Mouse (Mus musculus): ENCODE results near the gene Sec61a2. TPM values are rescaled to one million over a fixed set of nuclear protein-coding genes. Genes with fewer than 3 reads are reported as not detected.
A peak's percentile ranks its signal among the peaks of the same experiment; 100 is the strongest.

The Sec61a2 gene
- total RNA-seq, 2 experiments from 2014 or later: 118 to 119 TPM

- intact Hi-C loops (cut with DNase I): no loop called here
- peak in 1 of 2 experiments; percentile 33 for DNase-seq (ENCODE audit: extremely low spot score in 1 of 2, low spot score in 2 of 2)
Measured at GRCm38 (mm10) chr2:5900145-5900544, 4.9 kb upstream of the Sec61a2 start.

DNA sequence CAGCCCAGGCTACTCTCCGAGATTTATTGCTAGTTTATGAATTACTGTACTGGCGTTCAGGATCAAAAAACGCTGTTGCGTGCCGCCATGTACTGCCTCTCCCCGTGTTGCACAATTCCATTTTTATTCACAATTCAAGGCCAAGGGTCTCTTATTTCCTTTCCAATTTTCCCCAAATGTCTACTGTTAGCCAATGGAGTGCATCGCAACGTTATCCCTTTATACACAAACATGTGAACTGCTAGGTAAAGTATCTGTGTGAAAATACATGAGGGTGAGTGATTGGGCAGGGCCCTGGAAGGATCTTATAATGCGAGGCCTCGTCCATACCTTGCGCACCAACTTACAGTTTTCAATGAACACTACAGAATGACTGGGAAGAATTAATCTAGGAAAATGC is 936 bp downstream of the Sec61a2 start:
- intact Hi-C loops (cut with DNase I): no loop called here

DNA sequence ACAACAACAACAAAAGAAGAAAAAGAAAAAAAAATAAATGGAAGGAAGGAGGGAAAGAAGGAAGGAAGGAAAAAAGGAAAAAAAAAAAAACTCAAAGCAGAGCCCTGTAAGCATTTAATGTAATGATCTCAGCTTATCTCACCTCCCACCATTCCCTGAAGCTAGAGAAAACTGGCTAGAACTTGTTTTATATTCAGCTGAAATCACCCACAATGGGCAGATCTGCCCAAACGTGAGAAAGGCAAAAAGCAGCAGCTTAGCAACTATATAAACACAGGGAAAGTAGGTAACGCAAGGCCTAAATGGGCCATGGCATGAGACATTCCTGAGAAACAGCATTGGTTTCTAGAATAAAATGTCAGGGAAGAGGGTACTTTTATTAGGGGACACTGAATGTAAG is 5.8 kb downstream of the Sec61a2 start:
- intact Hi-C loops (cut with DNase I): no loop called here
- DNase-seq (ENCODE audit: extremely low spot score in 1 of 2, low spot score in 2 of 2): no peak

More for the DNA sequence above, 936 bp downstream of the Sec61a2 start:
- DNase-seq (ENCODE audit: extremely low spot score in 1 of 2, low spot score in 2 of 2): no peak

DNA sequence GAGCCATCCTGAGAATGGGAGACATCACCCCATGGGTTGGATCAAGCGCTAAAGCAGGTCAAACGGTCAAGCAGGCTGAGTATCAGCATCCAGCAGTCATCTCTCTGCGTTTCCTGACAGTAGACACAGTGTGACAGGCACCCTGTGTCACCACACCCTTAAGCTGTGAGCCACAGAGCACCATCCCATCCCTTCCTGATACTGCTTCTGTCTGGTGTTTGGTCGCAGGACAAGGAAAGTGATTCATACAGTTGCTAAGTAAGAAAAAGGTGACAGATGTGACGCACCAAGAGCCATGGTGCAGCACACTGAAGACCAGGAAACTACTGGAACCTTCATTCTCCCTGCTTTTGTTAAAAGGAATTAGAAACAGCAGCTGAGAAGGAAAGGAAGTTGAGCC is 6.4 kb downstream of the Sec61a2 start:
- intact Hi-C loops (cut with DNase I): no loop called here
- DNase-seq (ENCODE audit: extremely low spot score in 1 of 2, low spot score in 2 of 2): no peak

GRCm38 (mm10) chr2:5877446-5877845 is 17.8 kb downstream of the Sec61a2 start:
- no peak for DNase-seq (ENCODE audit: extremely low spot score in 1 of 2, low spot score in 2 of 2)
- intact Hi-C loops (cut with DNase I): no loop called here

DNA sequence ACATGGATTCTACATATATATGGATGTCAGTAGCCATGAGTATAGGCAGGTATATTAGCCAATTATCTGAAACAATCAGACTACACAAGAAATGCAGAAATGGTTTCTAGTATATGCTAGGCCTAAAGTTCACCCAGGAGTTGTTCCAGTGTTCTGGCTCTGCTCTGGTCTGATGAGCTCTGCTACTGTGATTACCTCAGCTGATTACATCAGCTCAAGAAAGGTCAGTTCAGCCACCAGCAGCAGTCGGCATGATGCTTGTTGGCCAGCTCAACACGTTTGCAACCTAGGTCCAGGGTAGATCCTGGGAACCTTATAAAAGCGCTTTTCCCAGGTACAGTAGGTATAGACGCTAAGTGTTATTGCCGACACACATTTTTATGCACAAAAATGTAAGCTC is 25.5 kb downstream of the Sec61a2 start:
- intact Hi-C loops (cut with DNase I): no loop called here
- DNase-seq (ENCODE audit: extremely low spot score in 1 of 2, low spot score in 2 of 2): no peak

GRCm38 (mm10) chr2:5867681-5868080 is 27.6 kb downstream of the Sec61a2 start:
- no peak for DNase-seq (ENCODE audit: extremely low spot score in 1 of 2, low spot score in 2 of 2)
- intact Hi-C loops (cut with DNase I): no loop called here

- intact Hi-C loops (cut with DNase I): no loop called here
- no peak for DNase-seq (ENCODE audit: extremely low spot score in 1 of 2, low spot score in 2 of 2)
Measured at GRCm38 (mm10) chr2:5862834-5863233, 32.4 kb downstream of the Sec61a2 start, which contains the start of gene Gm13199. TSS of gene Gm13199 (minus strand) at chr2:5862934.

DNA sequence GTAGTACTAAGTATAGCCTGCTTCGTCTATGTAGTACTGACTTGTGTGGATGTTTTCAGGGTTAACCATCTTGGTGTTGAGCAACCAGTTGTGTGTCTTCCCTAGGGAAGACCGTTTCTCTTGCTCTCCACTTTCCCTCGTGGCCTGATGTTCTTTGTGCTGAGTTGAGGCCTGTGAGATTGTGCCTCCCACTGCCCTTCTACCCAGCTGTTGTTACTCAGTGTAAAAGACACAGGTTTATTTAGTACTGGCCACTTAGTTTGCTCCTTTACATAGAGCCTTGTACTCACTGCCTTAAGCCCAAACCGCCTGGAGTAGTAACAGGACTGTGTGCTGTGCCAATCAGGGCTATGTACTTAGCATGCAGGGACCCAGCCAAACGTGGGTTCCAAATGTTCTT is 43.4 kb downstream of the Sec61a2 start:
- DNase-seq (ENCODE audit: extremely low spot score in 1 of 2, low spot score in 2 of 2): no peak
- intact Hi-C loops (cut with DNase I): no loop called here

GRCm38 (mm10) chr2:5851116-5851515 is 44.1 kb downstream of the Sec61a2 start:
- intact Hi-C loops (cut with DNase I): no loop called here
- DNase-seq (ENCODE audit: extremely low spot score in 1 of 2, low spot score in 2 of 2): no peak

GRCm38 (mm10) chr2:5845826-5846225 is 49.4 kb downstream of the Sec61a2 start:
- intact Hi-C loops (cut with DNase I): no loop called here
- DNase-seq (ENCODE audit: extremely low spot score in 1 of 2, low spot score in 2 of 2): no peak

GRCm38 (mm10) chr2:5844873-5845631 is 50.2 kb downstream of the Sec61a2 start, which contains the start of the genes Nudt5 and Cdc123:
TSS of gene Nudt5 (plus strand) at chr2:5845019.
TSS of gene Cdc123 (minus strand) at chr2:5845164.
- intact Hi-C loops (cut with DNase I): no loop called here
- peak; percentile 91 to 92 for DNase-seq (ENCODE audit: extremely low spot score in 1 of 2, low spot score in 2 of 2)

GRCm38 (mm10) chr2:5844181-5844872 is 50.9 kb downstream of the Sec61a2 start:
- intact Hi-C loops (cut with DNase I): no loop called here
- no peak for DNase-seq (ENCODE audit: extremely low spot score in 1 of 2, low spot score in 2 of 2)

DNA sequence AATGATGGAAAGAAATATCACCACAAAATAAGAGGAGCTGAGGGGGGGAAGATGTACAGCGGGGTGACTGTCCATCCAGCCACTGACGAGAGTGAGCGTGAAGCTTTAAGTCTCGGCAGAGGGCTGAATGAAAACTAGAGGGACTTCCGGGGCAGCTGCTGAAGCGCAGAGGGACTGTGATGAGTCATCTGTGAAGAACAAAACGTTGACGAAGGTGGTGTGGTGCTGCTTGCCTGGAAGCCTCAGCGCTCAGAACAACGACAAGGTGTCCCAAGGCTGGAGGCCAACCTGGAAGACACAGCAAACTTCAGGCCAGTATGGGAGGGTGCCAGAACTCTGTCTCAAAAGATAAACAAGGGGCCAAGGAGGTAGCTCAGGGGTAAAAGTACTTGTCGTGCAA is 54.4 kb downstream of the Sec61a2 start:
- intact Hi-C loops (cut with DNase I): no loop called here
- DNase-seq (ENCODE audit: extremely low spot score in 1 of 2, low spot score in 2 of 2): no peak

DNA sequence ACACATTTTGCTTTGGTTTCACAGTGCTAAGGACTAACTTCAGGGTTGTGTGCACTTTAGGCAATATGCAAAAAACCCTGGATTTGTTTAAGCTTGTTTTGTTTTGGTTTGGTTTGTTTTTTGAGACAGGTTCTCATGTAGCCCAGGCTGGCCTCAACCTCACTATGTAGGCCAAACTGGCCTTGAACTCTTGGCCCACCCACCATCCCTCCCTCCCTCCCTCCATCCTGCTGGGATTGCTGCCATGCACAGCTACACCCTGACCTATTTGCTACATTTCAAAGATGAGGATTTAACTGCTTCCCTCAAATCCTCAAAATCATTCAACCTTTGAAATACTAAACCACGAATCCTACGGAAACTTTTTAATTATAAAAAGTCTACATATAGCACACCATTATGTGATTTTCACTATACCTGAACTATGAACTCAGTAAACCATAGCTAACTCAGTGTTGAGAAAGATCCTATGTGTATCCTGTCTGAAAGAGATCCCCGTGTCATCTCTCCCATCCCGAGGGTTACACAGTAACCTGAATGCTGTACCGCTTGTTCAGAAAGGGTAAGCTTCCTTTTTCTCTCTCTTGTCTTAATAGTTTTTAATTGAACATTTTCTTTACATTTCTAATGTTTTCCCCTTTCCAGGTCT is 69.8 kb downstream of the Sec61a2 start:
- no peak for DNase-seq (ENCODE audit: extremely low spot score in 1 of 2, low spot score in 2 of 2)
- intact Hi-C loops (cut with DNase I): no loop called here

DNA sequence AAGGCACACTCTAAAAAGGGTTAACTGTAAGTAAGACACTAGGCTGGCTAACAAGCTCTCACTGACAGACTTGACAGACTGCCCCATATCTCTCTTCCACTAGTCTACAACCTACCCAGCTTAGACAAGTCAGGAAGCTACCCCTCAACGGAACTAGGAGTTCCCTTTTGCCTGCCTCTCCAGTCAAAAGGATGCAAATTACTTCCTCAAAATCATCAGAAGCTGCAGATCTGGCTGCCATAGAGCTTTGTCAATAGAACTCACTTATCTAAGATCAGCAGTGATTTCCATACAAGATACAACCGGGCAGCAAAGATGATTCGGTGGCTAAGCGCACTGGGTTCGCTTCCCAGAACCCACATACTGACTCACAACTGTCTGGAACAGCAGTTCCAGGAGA is 70.5 kb downstream of the Sec61a2 start:
- DNase-seq (ENCODE audit: extremely low spot score in 1 of 2, low spot score in 2 of 2): no peak
- intact Hi-C loops (cut with DNase I): no loop called here

- intact Hi-C loops (cut with DNase I): no loop called here
- no peak for DNase-seq (ENCODE audit: extremely low spot score in 1 of 2, low spot score in 2 of 2)
Measured at GRCm38 (mm10) chr2:5824213-5824612, 71.0 kb downstream of the Sec61a2 start.

- intact Hi-C loops (cut with DNase I): no loop called here
- no peak for DNase-seq (ENCODE audit: extremely low spot score in 1 of 2, low spot score in 2 of 2)
Measured at GRCm38 (mm10) chr2:5822449-5822848, 72.8 kb downstream of the Sec61a2 start.

- DNase-seq (ENCODE audit: extremely low spot score in 1 of 2, low spot score in 2 of 2): no peak
- intact Hi-C loops (cut with DNase I): no loop called here
Measured at GRCm38 (mm10) chr2:5821264-5821663, 74.0 kb downstream of the Sec61a2 start.
